Mouse (Mus musculus) forebrain, embryonic 13.5 days (tissue): ENCODE results near the gene Npas3. TPM values are rescaled to one million over a fixed set of nuclear protein-coding genes. Genes with fewer than 3 reads are reported as not detected.

Experiments used
- ATAC-seq: fragments of 200-750 bp; cut with Nextera tagmentation; 2 replicates; pipeline ENCODE4 v1.8.0; 2017
- H3K27ac ChIP-seq: fragments of 300-500 bp; sonication (generic); 2 replicates; pipeline ENCODE4 v1.5.1; 2015; ENCODE audit warnings: inconsistent platforms, mild to moderate bottlenecking, moderate library complexity
- H3K27me3 ChIP-seq: fragments of 300-500 bp; sonication (generic); 2 replicates; pipeline ENCODE4 v1.6.1; 2015; ENCODE audit warnings: mild to moderate bottlenecking, inconsistent platforms
- H3K36me3 ChIP-seq: fragments of 300-500 bp; sonication (generic); 2 replicates; pipeline ENCODE4 v1.6.1; 2015; ENCODE audit warnings: mild to moderate bottlenecking, inconsistent platforms; ENCODE audit not compliant: poor library complexity, severe bottlenecking
- H3K4me1 ChIP-seq: fragments of 300-500 bp; sonication (generic); 2 replicates; pipeline ENCODE4 v1.6.1; 2015; ENCODE audit warnings: inconsistent platforms
- H3K4me2 ChIP-seq: fragments of 300-500 bp; sonication (generic); 2 replicates; pipeline ENCODE4 v1.6.1; 2015; ENCODE audit warnings: inconsistent platforms, mild to moderate bottlenecking, moderate library complexity
- H3K4me3 ChIP-seq: fragments of 300-500 bp; sonication (generic); 2 replicates; pipeline ENCODE4 v1.5.1; 2015; ENCODE audit warnings: mild to moderate bottlenecking, inconsistent platforms
- H3K9ac ChIP-seq: fragments of 300-500 bp; sonication (generic); 2 replicates; pipeline ENCODE4 v1.6.1; 2015; ENCODE audit warnings: mild to moderate bottlenecking, inconsistent platforms
- H3K9me3 ChIP-seq: fragments of 300-500 bp; sonication (generic); replicated peaks from 2 replicates; pipeline ENCODE4 v1.6.1; 2016; ENCODE audit warnings: inconsistent platforms
- WGBS: fragments of 180-500 bp; shearing (Covaris S2); methylation state at CpG from one replicate; pipeline ENCODE4 v1.1.7; 2015; 5-methylcytosine and 5-hydroxymethylcytosine counted together
- polyA plus RNA-seq: library from polyadenylated mRNA; unstranded; fragments of >200 nt; fragmentation: Nextera tagmentation; extraction: Ambion mirVana; gene quantifications from 2 replicates; pipeline ENCODE4 v1.2.1, GENCODE M21; 2015

Gene Npas3
- polyA plus RNA-seq, 1 experiment from 2014 or later: 16.8 TPM

- Histone ChIP-seq H3K4me3 (no peak overlapping the region), H3K27ac (no peak overlapping the region), H3K9ac (no peak overlapping the region), H3K27me3 (no peaks in the 10 kb centered on the region), H3K4me2 (no peak overlapping the region), H3K36me3 (no peaks in the 10 kb centered on the region), H3K9me3 (no peaks in the 10 kb centered on the region), H3K4me1 (peaks cover 35% of the 10 kb centered on the region)
- WGBS: 13% methylated on average over 3 of the region's 3 CpGs
- ATAC-seq: no peak
Measured at GRCm38 (mm10) chr12:53678166-53678565, 429.7 kb downstream of the Npas3 start.

GRCm38 (mm10) chr12:53679161-53679560, 430.7 kb downstream of the Npas3 start:
- H3K4me2 ChIP-seq: no peak overlapping the region
- no peaks in the 10 kb centered on the region for H3K9me3 ChIP-seq
- no peak overlapping the region for H3K4me3 ChIP-seq
- no peak overlapping the region for H3K27ac ChIP-seq
- peaks cover 32% of the 10 kb centered on the region for H3K4me1 ChIP-seq
- H3K36me3 ChIP-seq: no peaks in the 10 kb centered on the region
- WGBS: 95% methylated on average over 4 of the region's 4 CpGs
- no peak for ATAC-seq
- no peak overlapping the region for H3K9ac ChIP-seq
- no peaks in the 10 kb centered on the region for H3K27me3 ChIP-seq

- H3K9ac ChIP-seq: no peak overlapping the region
- H3K9me3 ChIP-seq: no peaks in the 10 kb centered on the region
- no peaks in the 10 kb centered on the region for H3K36me3 ChIP-seq
- H3K4me1 ChIP-seq: peaks cover 31% of the 10 kb centered on the region
- no peak for ATAC-seq
- H3K27me3 ChIP-seq: no peaks in the 10 kb centered on the region
- WGBS: 38% methylated on average over 3 of the region's 3 CpGs
- H3K4me2 ChIP-seq: no peak overlapping the region
- no peak overlapping the region for H3K4me3 ChIP-seq
- no peak overlapping the region for H3K27ac ChIP-seq
Measured at GRCm38 (mm10) chr12:53680501-53680900, 432.0 kb downstream of the Npas3 start.

GRCm38 (mm10) chr12:53682036-53682435, 433.6 kb downstream of the Npas3 start:
- H3K4me3 ChIP-seq: no peak overlapping the region
- no peaks in the 10 kb centered on the region for H3K36me3 ChIP-seq
- H3K9me3 ChIP-seq: no peaks in the 10 kb centered on the region
- no peak for ATAC-seq
- H3K27ac ChIP-seq: no peak overlapping the region
- 57% methylated on average over 3 of the region's 3 CpGs for WGBS
- H3K9ac ChIP-seq: no peak overlapping the region
- H3K4me2 ChIP-seq: no peak overlapping the region
- no peaks in the 10 kb centered on the region for H3K27me3 ChIP-seq
- peaks cover 31% of the 10 kb centered on the region for H3K4me1 ChIP-seq

GRCm38 (mm10) chr12:53692471-53692870, 444.0 kb downstream of the Npas3 start:
- Histone ChIP-seq H3K4me2 (no peak overlapping the region), H3K36me3 (no peaks in the 10 kb centered on the region), H3K9ac (no peak overlapping the region), H3K27me3 (no peaks in the 10 kb centered on the region), H3K4me3 (no peak overlapping the region), H3K9me3 (no peaks in the 10 kb centered on the region), H3K4me1 (no peaks in the 10 kb centered on the region), H3K27ac (no peak overlapping the region)
- no peak for ATAC-seq
- 91% methylated on average over 4 of the region's 4 CpGs for whole genome bisulfite sequencing

GRCm38 (mm10) chr12:53694346-53694745, 445.9 kb downstream of the Npas3 start:
- Histone ChIP-seq H3K4me1 (no peaks in the 10 kb centered on the region), H3K27me3 (no peaks in the 10 kb centered on the region), H3K27ac (no peak overlapping the region), H3K36me3 (no peaks in the 10 kb centered on the region), H3K4me3 (no peak overlapping the region), H3K9me3 (no peaks in the 10 kb centered on the region), H3K9ac (no peak overlapping the region), H3K4me2 (no peak overlapping the region)
- no peak for ATAC-seq
- WGBS: 85% methylated on average over 4 of the region's 4 CpGs

GRCm38 (mm10) chr12:53695324-53695723, 446.8 kb downstream of the Npas3 start:
- H3K4me1 ChIP-seq: no peaks in the 10 kb centered on the region
- WGBS: 90% methylated on average over 3 of the region's 3 CpGs
- H3K4me3 ChIP-seq: no peak overlapping the region
- no peaks in the 10 kb centered on the region for H3K27me3 ChIP-seq
- no peak overlapping the region for H3K4me2 ChIP-seq
- no peaks in the 10 kb centered on the region for H3K36me3 ChIP-seq
- H3K9ac ChIP-seq: no peak overlapping the region
- no peak for ATAC-seq
- H3K9me3 ChIP-seq: no peaks in the 10 kb centered on the region
- no peak overlapping the region for H3K27ac ChIP-seq

- WGBS: 85% methylated on average over 7 of the region's 7 CpGs
- H3K9ac ChIP-seq: no peak overlapping the region
- H3K4me2 ChIP-seq: no peak overlapping the region
- no peaks in the 10 kb centered on the region for H3K36me3 ChIP-seq
- ATAC-seq: no peak
- H3K4me3 ChIP-seq: no peak overlapping the region
- H3K4me1 ChIP-seq: no peaks in the 10 kb centered on the region
- no peak overlapping the region for H3K27ac ChIP-seq
- H3K27me3 ChIP-seq: no peaks in the 10 kb centered on the region
- H3K9me3 ChIP-seq: no peaks in the 10 kb centered on the region
Measured at GRCm38 (mm10) chr12:53697645-53698044, 449.2 kb downstream of the Npas3 start.

- no peaks in the 10 kb centered on the region for H3K27me3 ChIP-seq
- H3K36me3 ChIP-seq: no peaks in the 10 kb centered on the region
- no peak overlapping the region for H3K27ac ChIP-seq
- no peaks in the 10 kb centered on the region for H3K9me3 ChIP-seq
- no peaks in the 10 kb centered on the region for H3K4me1 ChIP-seq
- no peak for ATAC-seq
- H3K4me3 ChIP-seq: no peak overlapping the region
- no peak overlapping the region for H3K4me2 ChIP-seq
- H3K9ac ChIP-seq: no peak overlapping the region
- 93% methylated on average over 9 of the region's 9 CpGs for WGBS
Measured at GRCm38 (mm10) chr12:53698483-53699227, 450.2 kb downstream of the Npas3 start.

- H3K4me2 ChIP-seq: no peak overlapping the region
- WGBS: 59% methylated on average over 6 of the region's 6 CpGs
- H3K27me3 ChIP-seq: no peaks in the 10 kb centered on the region
Measured at GRCm38 (mm10) chr12:53719896-53720295, 471.4 kb downstream of the Npas3 start.

GRCm38 (mm10) chr12:53722156-53722555, 473.7 kb downstream of the Npas3 start:
- Histone ChIP-seq H3K9ac (no peak overlapping the region), H3K27ac (no peak overlapping the region), H3K4me2 (no peak overlapping the region), H3K27me3 (no peaks in the 10 kb centered on the region), H3K9me3 (0 out of 2 replicates have a peak, but pooled peaks cover 4% of the 10 kb centered on the region), H3K4me3 (no peak overlapping the region), H3K36me3 (no peaks in the 10 kb centered on the region), H3K4me1 (no peaks in the 10 kb centered on the region)
- 89% methylated on average over 7 of the region's 7 CpGs for WGBS
- ATAC-seq: no peak

More at GRCm38 (mm10) chr12:53719896-53720295, 471.4 kb downstream of the Npas3 start:
- Histone ChIP-seq H3K4me1 (no peaks in the 10 kb centered on the region), H3K36me3 (no peaks in the 10 kb centered on the region), H3K9me3 (0 out of 2 replicates have a peak, but pooled peaks cover 4% of the 10 kb centered on the region), H3K9ac (no peak overlapping the region), H3K27ac (no peak overlapping the region), H3K4me3 (no peak overlapping the region)
- no peak for ATAC-seq

GRCm38 (mm10) chr12:53722718-53723698, 474.5 kb downstream of the Npas3 start:
- no peak overlapping the region for H3K27ac ChIP-seq
- no peak overlapping the region for H3K4me3 ChIP-seq
- H3K9me3 ChIP-seq: 0 out of 2 replicates have a peak, but pooled peaks cover 4% of the 10 kb centered on the region
- H3K27me3 ChIP-seq: no peaks in the 10 kb centered on the region
- H3K4me2 ChIP-seq: no peak overlapping the region
- H3K4me1 ChIP-seq: no peaks in the 10 kb centered on the region
- ATAC-seq: no peak
- 93% methylated on average over 15 of the region's 15 CpGs for WGBS
- H3K9ac ChIP-seq: no peak overlapping the region
- H3K36me3 ChIP-seq: no peaks in the 10 kb centered on the region
